Mouse (Mus musculus): ENCODE results near the gene Tent4b. TPM values are rescaled to one million over a fixed set of nuclear protein-coding genes. Genes with fewer than 3 reads are reported as not detected.

The Tent4b gene
- polyA plus RNA-seq (2016; fragmentation: Nextera tagmentation; extraction: Ambion mirVana) = 11.2 and 12.7 TPM in 2 replicates

DNA sequence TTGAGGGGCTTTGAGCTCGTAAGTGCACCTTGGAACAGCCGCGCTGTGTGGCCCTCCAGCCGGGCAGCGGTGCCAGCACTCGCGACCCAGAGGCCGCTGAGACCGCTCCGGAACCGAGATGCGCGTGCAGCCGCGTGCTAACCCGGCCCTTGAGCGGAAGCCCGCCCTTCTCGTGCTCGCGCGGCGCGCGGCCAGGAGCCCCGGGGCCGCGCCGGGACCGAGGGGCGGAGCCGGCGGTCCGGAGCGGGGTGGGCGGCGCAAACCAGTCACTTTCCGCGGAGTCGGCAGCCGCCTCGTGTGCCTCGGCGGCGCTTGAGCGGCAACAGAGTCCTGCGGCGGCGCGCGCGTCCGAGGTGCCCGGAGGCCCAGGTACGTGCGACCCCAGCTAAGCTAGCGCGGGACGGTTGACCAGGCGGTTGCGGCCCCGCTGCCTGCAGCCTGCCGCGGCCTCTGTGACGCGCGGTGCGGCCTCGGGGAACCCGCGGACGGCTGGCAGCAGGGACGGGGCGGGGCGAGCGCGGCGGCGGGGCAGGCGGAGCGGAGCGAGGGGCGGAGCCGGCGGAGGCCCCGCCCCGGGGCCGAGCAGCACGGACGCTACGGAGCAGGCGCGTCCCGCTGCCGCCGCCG lies at the start of gene Tent4b:
Tent4b (plus strand) TSS at position 269 of the 627 bp plus-strand sequence.
- Histone ChIP-seq H3K4me2 (peak within 1 kb of the TSS; percentile 95), H3K4me3 (replicated peaks) (peak within 1 kb of the TSS; percentile 95), H3K9me3 (no peaks in the 10 kb centered on the region), H3K27ac (peak within 1 kb of the TSS; percentile 97), H3K27me3 (no peaks in the 10 kb centered on the region), H3K36me3 (replicated peaks) (no peaks in the 10 kb centered on the region), H3K9ac (peak within 1 kb of the TSS; percentile 88), H3K4me1 (peaks cover 40% of the 10 kb centered on the region)
- under 1% methylated on average over 53 of the region's 97 CpGs for WGBS
- peak; percentile 98 for ATAC-seq (ENCODE audit: low FRiP score)

DNA sequence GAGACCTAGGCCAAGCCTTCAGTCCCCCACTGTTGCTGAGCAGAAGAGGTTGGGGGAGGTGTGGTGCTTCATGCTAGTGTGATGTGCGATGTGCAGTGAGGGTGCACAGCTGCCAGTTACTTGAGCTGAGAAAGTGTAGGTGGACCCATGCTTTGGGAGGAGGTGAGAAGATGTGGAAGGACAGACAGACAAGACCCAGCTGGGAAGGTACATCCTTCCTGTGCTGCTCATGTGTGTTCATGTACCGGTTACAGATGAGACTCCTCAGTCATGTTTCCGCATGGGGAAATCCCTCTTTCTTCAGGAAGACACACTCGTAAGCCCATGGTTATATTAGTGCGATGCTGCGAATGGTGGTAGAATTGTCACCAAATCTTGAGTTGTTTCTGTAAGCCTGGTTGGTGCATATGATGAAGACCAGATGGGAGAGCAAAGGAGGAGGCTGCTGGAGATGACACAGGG lies 48.1 kb upstream of the Tent4b start:
- Histone ChIP-seq H3K4me3 (replicated peaks) (no peak overlapping the region), H3K27ac (no peak overlapping the region), H3K9me3 (no peaks in the 10 kb centered on the region), H3K9ac (no peak overlapping the region), H3K27me3 (no peaks in the 10 kb centered on the region), H3K36me3 (replicated peaks) (peaks cover 68% of the 10 kb centered on the region), H3K4me1 (no peaks in the 10 kb centered on the region), H3K4me2 (no peak overlapping the region)
- ATAC-seq (ENCODE audit: low FRiP score) = no peak
- WGBS = 96% methylated on average over 6 of the region's 6 CpGs

DNA sequence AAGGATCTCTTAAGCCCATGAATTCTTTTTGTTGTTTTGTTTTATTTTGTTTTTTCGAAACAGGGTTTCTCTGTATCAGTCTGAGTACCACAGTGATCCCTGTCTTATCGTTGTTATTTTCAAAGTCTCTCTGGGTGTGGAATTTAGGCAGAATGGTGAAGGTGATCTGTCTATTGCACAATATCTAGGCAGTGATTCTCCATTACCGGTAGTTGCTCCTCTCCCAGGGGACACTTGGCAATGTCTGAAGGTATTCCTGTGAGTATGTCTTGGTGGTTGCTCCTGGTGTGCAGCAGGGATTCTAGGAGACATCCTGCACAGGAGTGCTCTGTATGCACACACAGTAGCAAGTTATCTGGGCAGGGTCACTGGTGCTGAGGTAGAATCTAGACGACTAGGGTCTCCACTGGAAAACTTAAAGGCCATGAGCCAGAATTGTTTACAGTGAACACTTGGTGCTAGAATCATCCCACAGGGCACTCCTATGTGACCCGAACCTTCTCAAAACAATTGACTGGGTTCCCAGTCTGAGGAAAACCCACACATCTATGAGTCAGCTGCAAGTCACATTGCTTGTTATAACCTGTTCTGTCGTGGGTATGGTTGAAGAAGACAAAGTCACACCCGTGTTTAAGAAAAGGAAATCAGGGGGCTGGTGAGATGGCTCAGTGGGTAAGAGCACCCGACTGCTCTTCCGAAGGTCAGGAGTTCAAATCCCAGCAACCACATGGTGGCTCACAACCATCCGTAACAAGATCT lies 38.6 kb upstream of the Tent4b start:
- Histone ChIP-seq H3K4me2 (no peak overlapping the region), H3K9me3 (no peaks in the 10 kb centered on the region), H3K4me3 (replicated peaks) (no peak overlapping the region), H3K27me3 (no peaks in the 10 kb centered on the region), H3K36me3 (replicated peaks) (peaks cover 83% of the 10 kb centered on the region), H3K9ac (no peak overlapping the region), H3K4me1 (no peaks in the 10 kb centered on the region), H3K27ac (no peak overlapping the region)
- 91% methylated on average over 10 of the region's 10 CpGs for WGBS
- no peak for ATAC-seq (ENCODE audit: low FRiP score)

DNA sequence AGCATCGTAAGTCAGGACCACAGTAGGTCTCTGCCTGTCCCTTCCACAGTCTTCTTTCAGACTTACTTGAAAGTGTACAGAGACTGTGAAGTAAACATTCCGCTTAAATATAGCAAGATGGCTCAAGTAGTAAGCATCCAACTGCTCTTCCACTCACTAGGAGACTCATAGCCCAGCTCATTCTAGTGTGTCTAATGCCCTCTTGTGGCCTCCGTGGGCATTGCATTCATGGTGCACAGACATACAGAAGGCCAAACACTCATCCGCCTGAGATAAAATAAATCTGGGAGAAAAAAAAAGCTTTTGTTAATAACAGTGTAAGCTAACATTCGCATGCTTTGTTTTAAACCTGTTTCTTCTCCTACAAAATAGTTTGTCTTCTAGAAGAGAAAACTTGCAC lies 37.6 kb upstream of the Tent4b start:
- H3K4me3 ChIP-seq (replicated peaks) = no peak overlapping the region

DNA sequence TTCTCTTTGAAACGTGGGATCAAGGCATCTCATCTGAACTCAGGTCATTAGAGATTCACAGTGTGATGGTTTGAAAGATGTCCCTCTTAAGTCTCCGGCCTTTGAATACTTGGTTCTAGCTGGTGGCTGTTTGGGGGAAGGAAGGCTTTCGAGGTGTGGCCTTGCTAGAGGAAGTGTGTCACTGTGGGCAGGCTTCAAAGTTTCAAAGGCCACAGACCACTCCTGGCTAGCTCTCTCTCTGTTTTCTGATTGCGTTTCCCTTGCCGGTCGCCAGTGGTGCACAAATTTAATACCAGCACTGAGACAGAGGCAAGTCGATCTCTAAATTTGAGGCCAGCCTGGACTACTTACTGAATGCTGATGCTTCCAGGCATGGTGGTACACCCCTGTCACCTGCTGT lies 23.7 kb upstream of the Tent4b start:
- H3K4me3 ChIP-seq (replicated peaks) = no peak overlapping the region
- WGBS = 95% methylated on average over 7 of the region's 7 CpGs
- ATAC-seq (ENCODE audit: low FRiP score) = no peak
- no peaks in the 10 kb centered on the region for H3K27me3 ChIP-seq
- peaks cover 15% of the 10 kb centered on the region for H3K36me3 ChIP-seq (replicated peaks)
- no peak overlapping the region for H3K9ac ChIP-seq
- H3K9me3 ChIP-seq = no peaks in the 10 kb centered on the region
- no peak overlapping the region for H3K27ac ChIP-seq
- no peak overlapping the region for H3K4me2 ChIP-seq
- no peaks in the 10 kb centered on the region for H3K4me1 ChIP-seq

More for the DNA sequence above, 37.6 kb upstream of the Tent4b start:
- Histone ChIP-seq H3K27me3 (no peaks in the 10 kb centered on the region), H3K4me1 (no peaks in the 10 kb centered on the region), H3K27ac (no peak overlapping the region), H3K36me3 (replicated peaks) (peaks cover 83% of the 10 kb centered on the region), H3K9ac (no peak overlapping the region), H3K4me2 (no peak overlapping the region), H3K9me3 (no peaks in the 10 kb centered on the region)
- ATAC-seq (ENCODE audit: low FRiP score) = no peak
- 72% methylated on average over 5 of the region's 5 CpGs for WGBS

DNA sequence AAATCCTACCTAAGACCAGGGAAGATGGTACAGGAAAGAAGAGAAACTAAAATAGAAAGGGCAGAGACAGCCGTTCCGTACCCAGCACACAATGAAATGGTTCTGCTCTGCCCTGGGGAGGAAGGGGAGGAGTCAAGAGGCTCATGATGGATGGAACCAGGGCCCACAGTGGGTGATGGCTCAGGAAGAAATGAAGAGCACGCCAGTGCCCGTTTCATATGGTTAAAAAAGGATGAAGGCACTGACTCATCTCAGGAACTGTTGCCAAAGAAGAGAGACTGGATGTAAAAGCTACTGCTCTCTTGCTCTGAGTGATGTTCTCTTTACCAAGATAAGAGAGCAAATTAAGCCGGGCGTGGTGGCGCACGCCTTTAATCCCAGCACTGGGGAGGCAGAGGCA lies 21.7 kb upstream of the Tent4b start:
- Histone ChIP-seq H3K27ac (no peak overlapping the region), H3K9me3 (no peaks in the 10 kb centered on the region)
- WGBS = 93% methylated on average over 8 of the region's 8 CpGs

DNA sequence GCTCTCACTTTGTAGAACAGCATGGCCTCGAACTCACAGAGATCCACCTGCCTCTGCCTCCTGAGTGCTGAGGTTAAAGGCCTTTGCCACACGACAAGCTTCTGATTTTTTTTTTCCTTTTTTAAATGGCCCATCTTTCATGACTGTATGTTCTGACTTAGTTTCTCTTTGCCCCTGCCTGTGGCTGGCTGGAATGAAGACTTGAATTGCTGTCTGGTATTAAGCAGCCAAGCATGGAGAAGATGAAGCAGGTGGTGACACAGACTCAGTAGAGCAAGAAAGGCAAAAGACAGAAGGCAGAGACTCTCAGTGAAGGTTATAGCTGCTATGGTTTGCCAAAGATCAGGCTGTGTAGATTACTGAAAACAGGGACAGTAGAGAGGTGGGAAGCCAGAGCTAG lies 15.9 kb upstream of the Tent4b start:
- H3K4me1 ChIP-seq = no peaks in the 10 kb centered on the region
- no peak overlapping the region for H3K9ac ChIP-seq
- no peaks in the 10 kb centered on the region for H3K9me3 ChIP-seq
- no peak overlapping the region for H3K4me3 ChIP-seq (replicated peaks)
- H3K4me2 ChIP-seq = no peak overlapping the region
- 89% methylated on average over 2 of the region's 2 CpGs for WGBS
- ATAC-seq (ENCODE audit: low FRiP score) = no peak
- no peak overlapping the region for H3K27ac ChIP-seq
- no peaks in the 10 kb centered on the region for H3K36me3 ChIP-seq (replicated peaks)
- H3K27me3 ChIP-seq = no peaks in the 10 kb centered on the region

More for the DNA sequence above, 21.7 kb upstream of the Tent4b start:
- no peak overlapping the region for H3K4me3 ChIP-seq (replicated peaks)
- ATAC-seq (ENCODE audit: low FRiP score) = no peak
- H3K9ac ChIP-seq = no peak overlapping the region
- H3K27me3 ChIP-seq = no peaks in the 10 kb centered on the region
- no peak overlapping the region for H3K4me2 ChIP-seq
- H3K36me3 ChIP-seq (replicated peaks) = peaks cover 7% of the 10 kb centered on the region
- no peaks in the 10 kb centered on the region for H3K4me1 ChIP-seq

DNA sequence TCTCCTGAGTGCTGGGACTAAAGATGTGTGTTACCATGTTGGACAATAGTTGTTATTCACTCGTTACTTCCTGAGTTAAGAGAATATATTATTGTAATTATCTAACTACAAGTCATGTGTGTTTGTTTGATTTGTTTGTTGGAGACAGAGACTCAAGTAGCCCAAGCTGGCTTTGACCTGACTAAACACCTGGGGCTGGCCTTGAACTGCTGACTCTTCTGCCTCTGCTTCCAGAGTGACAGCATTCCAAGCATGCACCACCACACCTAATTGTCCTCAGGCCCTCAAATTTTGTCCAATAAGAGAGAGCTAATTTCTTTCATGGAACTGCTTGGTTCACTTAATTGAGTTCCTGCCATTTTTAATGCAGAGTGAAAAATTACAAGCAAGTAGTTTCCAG lies 14.1 kb upstream of the Tent4b start:
- ATAC-seq (ENCODE audit: low FRiP score) = no peak
- H3K27ac ChIP-seq = no peak overlapping the region
- H3K27me3 ChIP-seq = no peaks in the 10 kb centered on the region
- H3K4me3 ChIP-seq (replicated peaks) = no peak overlapping the region
- no peak overlapping the region for H3K4me2 ChIP-seq
- WGBS = 79% methylated on average over 1 of the region's 1 CpGs
- H3K36me3 ChIP-seq (replicated peaks) = no peaks in the 10 kb centered on the region
- no peaks in the 10 kb centered on the region for H3K4me1 ChIP-seq
- H3K9ac ChIP-seq = no peak overlapping the region
- H3K9me3 ChIP-seq = no peaks in the 10 kb centered on the region

DNA sequence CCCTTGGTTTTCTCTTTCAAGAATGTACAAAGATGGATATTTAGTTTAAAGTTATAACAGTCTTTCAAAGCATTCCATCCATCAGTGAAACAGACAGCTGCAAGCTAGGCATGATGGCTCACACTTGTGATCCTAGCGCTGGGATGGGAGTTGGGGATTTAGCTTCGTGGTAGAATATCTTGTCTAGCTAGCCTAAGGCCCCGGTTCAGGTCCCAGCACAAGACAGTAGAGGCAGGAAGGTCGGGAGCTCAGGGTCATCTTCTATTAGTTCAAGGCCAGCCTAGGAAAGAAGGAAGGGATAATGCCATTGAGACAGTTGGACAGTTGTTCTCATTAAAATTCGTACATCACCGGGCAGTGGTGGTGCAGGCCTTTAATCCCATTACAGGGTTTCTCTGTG lies 13.3 kb upstream of the Tent4b start:
- Histone ChIP-seq H3K27ac (no peak overlapping the region), H3K36me3 (replicated peaks) (no peaks in the 10 kb centered on the region), H3K27me3 (no peaks in the 10 kb centered on the region), H3K4me2 (no peak overlapping the region), H3K9me3 (no peaks in the 10 kb centered on the region), H3K4me1 (no peaks in the 10 kb centered on the region), H3K9ac (no peak overlapping the region), H3K4me3 (replicated peaks) (no peak overlapping the region)
- 81% methylated on average over 6 of the region's 6 CpGs for WGBS
- ATAC-seq (ENCODE audit: low FRiP score) = no peak

DNA sequence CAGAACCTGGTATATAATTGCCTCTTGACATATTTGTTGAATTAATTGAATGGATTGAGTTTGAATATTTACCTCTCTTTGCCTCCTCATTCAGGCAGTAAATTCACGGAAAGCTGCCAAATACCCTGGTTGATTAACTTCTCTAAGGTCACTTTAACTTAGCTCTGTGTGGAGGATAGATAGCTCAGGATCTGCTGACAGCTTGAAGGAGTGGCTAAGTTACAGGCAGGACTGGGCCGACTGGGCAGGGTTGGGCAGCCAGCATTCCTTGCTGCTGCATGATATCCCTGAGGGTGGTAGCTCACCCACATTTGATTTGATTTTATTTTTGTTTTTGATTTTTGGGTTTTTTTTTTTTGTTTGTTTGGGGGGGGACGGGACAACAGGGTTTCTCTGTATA lies 1.7 kb upstream of the Tent4b start:
- WGBS = 71% methylated on average over 3 of the region's 3 CpGs
- Histone ChIP-seq H3K4me3 (replicated peaks) (no peak overlapping the region), H3K36me3 (replicated peaks) (no peaks in the 10 kb centered on the region), H3K9ac (no peak overlapping the region), H3K27ac (no peak overlapping the region), H3K27me3 (no peaks in the 10 kb centered on the region), H3K4me2 (no peak overlapping the region), H3K9me3 (no peaks in the 10 kb centered on the region), H3K4me1 (peaks cover 27% of the 10 kb centered on the region)
- no peak for ATAC-seq (ENCODE audit: low FRiP score)

DNA sequence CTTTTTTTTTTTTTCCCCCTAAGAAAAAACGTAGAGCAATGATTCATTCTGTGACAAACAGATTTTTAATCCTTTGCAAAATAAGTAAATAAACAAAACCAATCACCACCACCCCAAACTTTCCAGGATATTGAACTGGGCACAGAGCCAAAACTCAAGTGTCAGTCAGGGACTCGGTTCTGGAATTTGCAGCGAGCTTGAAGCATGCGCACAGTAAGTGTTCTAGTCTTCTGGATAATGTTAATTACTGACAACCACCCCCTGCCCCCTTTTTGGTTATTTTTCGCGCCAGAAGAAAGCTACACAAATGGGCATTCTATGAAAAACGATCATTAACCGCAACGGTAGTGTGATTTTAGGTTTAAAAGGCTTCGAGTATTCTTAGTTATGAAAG lies 465 bp upstream of the Tent4b start:
- H3K4me3 ChIP-seq (replicated peaks) = peak overlapping the region; percentile 95
- no peaks in the 10 kb centered on the region for H3K27me3 ChIP-seq
- no peak for ATAC-seq (ENCODE audit: low FRiP score)
- peak overlapping the region; percentile 95 for H3K4me2 ChIP-seq
- peak overlapping the region; percentile 88 for H3K9ac ChIP-seq
- WGBS = 1% methylated on average over 10 of the region's 10 CpGs
- H3K27ac ChIP-seq = peak overlapping the region; percentile 97
- no peaks in the 10 kb centered on the region for H3K9me3 ChIP-seq
- peaks cover 36% of the 10 kb centered on the region for H3K4me1 ChIP-seq
- H3K36me3 ChIP-seq (replicated peaks) = no peaks in the 10 kb centered on the region

DNA sequence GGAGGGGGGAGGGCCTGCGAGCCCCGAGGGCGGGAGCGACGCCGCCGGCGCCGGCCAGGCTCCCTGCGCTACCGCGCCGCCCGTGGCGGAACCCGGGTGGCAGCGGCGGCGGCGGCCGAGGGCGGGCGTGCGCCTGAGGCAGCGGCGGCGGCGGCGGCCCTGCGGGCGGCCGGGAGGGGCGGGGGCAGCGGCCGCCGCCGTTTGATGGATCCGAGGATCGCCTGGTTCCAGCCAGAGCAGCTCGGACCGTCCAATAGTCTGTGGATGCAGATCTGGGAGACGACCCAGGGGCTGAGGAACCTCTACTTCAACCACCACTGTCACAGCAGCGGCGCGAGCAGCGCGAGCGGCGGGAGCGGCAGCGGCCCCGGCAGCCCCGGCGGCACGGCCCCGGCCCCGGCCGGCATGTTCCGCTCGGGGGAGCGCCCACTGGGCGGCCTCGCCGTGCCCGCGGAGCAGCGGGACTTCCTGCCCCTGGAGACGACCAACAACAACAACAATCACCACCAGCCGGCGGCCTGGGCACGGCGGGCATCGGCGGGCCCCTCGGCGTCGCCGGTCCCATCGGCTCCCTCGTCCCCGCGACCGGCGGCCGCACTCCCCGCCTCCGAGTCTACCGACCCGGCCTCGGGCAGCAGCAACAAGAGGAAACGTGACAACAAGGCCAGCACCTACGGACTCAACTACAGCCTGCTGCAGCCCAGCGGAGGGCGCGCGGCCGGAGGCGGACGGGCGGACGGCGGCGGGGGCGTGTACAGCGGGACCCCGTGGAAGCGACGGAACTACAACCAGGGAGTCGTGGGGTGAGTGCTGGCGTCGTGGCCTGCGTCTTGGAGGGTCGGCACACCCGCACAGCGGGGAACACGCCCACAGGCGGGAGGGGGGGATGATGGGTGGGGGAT lies 938 bp downstream of the Tent4b start:
- no peaks in the 10 kb centered on the region for H3K27me3 ChIP-seq
- peaks cover 49% of the 10 kb centered on the region for H3K4me1 ChIP-seq
- H3K27ac ChIP-seq = peak overlapping the region; percentile 97
- H3K36me3 ChIP-seq (replicated peaks) = no peaks in the 10 kb centered on the region
- peak overlapping the region; percentile 88 for H3K9ac ChIP-seq
- peak overlapping the region; percentile 95 for H3K4me2 ChIP-seq
- ATAC-seq (ENCODE audit: low FRiP score) = peak; percentile 60
- under 1% methylated on average over 113 of the region's 117 CpGs for WGBS
- H3K4me3 ChIP-seq (replicated peaks) = peak overlapping the region; percentile 95
- H3K9me3 ChIP-seq = no peaks in the 10 kb centered on the region
